ENCODE assay signal across 7 mouse cellular contexts in genomic region chr2:92599487-92600347, GRCm38 (mm10). TPM values are rescaled to one million over a fixed set of nuclear protein-coding genes. Genes with fewer than 3 reads are reported as not detected.
A peak's percentile ranks its signal among the peaks of the same experiment; 100 is the strongest.
DNase-seq lines count a peak whose midpoint lies in the region; ATAC-seq and TF ChIP-seq lines count a peak whose summit lies in the region.

Gene Chst1 (plus strand): TSS chr2:92599707.

- H3K4me1 ChIP-seq in ES-Bruce4 (ENCODE audit: control insufficient read depth, insufficient read depth, low read length), result no peaks in the 10 kb centered on the region
- peaks cover 2% of the 10 kb centered on the region; the same call in 1 of the 2 replicates for H3K4me1 ChIP-seq in heart, embryonic 16.5 days (ENCODE audit: control insufficient read depth, insufficient read depth, low read length)

- peak within 1 kb of the TSS; percentile 27 for H3K9ac ChIP-seq in ES-Bruce4 (ENCODE audit: low read depth, poor library complexity, severe bottlenecking)
- H3K9ac ChIP-seq in heart, embryonic 16.5 days (ENCODE audit: low read length), result peak within 1 kb of the TSS; percentile 61

- TF ChIP-seq POLR2A in ES-Bruce4 (IDR thresholded peaks at IDR 0.05; ENCODE audit: insufficient read depth, low read length), result no peak

- peak within 1 kb of the TSS; percentile 71 for H3K4me2 ChIP-seq in heart, embryonic 16.5 days (ENCODE audit: low read depth, low read length)

- peaks cover 5% of the 10 kb centered on the region; the same call in 1 of the 2 replicates for H3K27me3 ChIP-seq in ES-Bruce4 (ENCODE audit: control insufficient read depth, insufficient read depth, low read length, poor library complexity, severe bottlenecking)
- peaks cover 48% of the 10 kb centered on the region for H3K27me3 ChIP-seq in heart, embryonic 16.5 days (ENCODE audit: control insufficient read depth, insufficient read depth, low read length)

- no peak for TF ChIP-seq EP300 in ES-Bruce4 (IDR thresholded peaks at IDR 0.05; ENCODE audit: insufficient read depth, low read depth, low read length)

- no peaks in the 10 kb centered on the region for H3K36me3 ChIP-seq in ES-Bruce4 (ENCODE audit: control insufficient read depth, insufficient read depth, low read length, poor library complexity, severe bottlenecking)
- H3K36me3 ChIP-seq in heart, embryonic 16.5 days (ENCODE audit: control insufficient read depth, insufficient read depth), result no peaks in the 10 kb centered on the region

- peak within 1 kb of the TSS; percentile 57 for H3K4me3 ChIP-seq in ES-Bruce4 (ENCODE audit: low read depth, low read length)
- H3K4me3 ChIP-seq in heart, embryonic 16.5 days (ENCODE audit: low read length), result peak within 1 kb of the TSS; percentile 52

- no peaks in the 10 kb centered on the region for H3K9me3 ChIP-seq in ES-Bruce4 (replicated peaks; ENCODE audit: control insufficient read depth, insufficient read depth, low read length, poor library complexity, severe bottlenecking)
- no peaks in the 10 kb centered on the region for H3K9me3 ChIP-seq in heart, embryonic 16.5 days (replicated peaks; ENCODE audit: control insufficient read depth, low read length)

- ATAC-seq in heart, embryonic 16.5 days (replicated peaks; ENCODE audit: extremely low read depth, insufficient read depth, low FRiP score), result peak; percentile 49

- no peak within 1 kb of the TSS for H3K27ac ChIP-seq in ES-Bruce4 (ENCODE audit: insufficient read depth, low read length)
- no peak within 1 kb of the TSS for H3K27ac ChIP-seq in heart, embryonic 16.5 days (ENCODE audit: low read length)

- TF ChIP-seq CTCF in ES-Bruce4 (IDR thresholded peaks at IDR 0.05; ENCODE audit: low read depth, low read length), result no peak

- WGBS in heart, embryonic 16.5 days, result 1% methylated on average over 61 of the region's 82 CpGs

- peak; percentile 73 for DNase-seq in 3134 (ENCODE audit: extremely low read depth, insufficient read length, low spot score)
- DNase-seq in embryo, embryonic 11 days, result peak; percentile 72
- DNase-seq in layer of hippocampus, postnatal 25 days (ENCODE audit: extremely low spot score in 1 of 2, low spot score in 1 of 2), result peak in 1 of 2 experiments; percentile 64
- DNase-seq in lung, postnatal 4 days, result peak; percentile 52 to 65
- DNase-seq in right cerebral cortex, postnatal 4 days, result peak; percentile 63

RNA-seq across cellular contexts. Expression of gene Chst1, which starts in this region (rescaled TPM):
- 7.0 and 8.5 TPM in 2 replicates for polyA plus RNA-seq in ES-Bruce4 (2011; ENCODE audit: insufficient read depth, insufficient read length, low read depth, missing spikeins)
- polyA plus RNA-seq in heart, embryonic 16.5 days (2015; fragmentation: Nextera tagmentation; extraction: Ambion mirVana), result 2.5 and 2.6 TPM in 2 replicates
- 100 to 1,000 TPM; 268 to 280 TPM for total RNA-seq in layer of hippocampus, postnatal 25 days (2021)
